Mouse (Mus musculus) G1E (cell line): ENCODE data around the gene Sgca.

ENCODE experiments used
- CTCF ChIP-seq: IDR thresholded peaks from 2 replicates; pipeline ENCODE4 v1.5.1; 2012; ENCODE audit warnings: low read depth, low read length, inconsistent platforms, mixed read lengths
- GATA1 ChIP-seq: IDR thresholded peaks from 2 replicates; pipeline ENCODE4 v1.6.1; 2012; ENCODE audit warnings: borderline replicate concordance, low read length, inconsistent platforms, mixed read lengths
- GATA2 ChIP-seq: IDR thresholded peaks from 2 replicates; pipeline ENCODE4 v1.6.1; 2012; ENCODE audit warnings: low read depth, low read length, inconsistent platforms, borderline replicate concordance
- TAL1 ChIP-seq: conservative IDR thresholded peaks from 2 replicates; pipeline ENCODE4 v1.6.1; 2012; ENCODE audit warnings: low read depth, low read length, inconsistent platforms, mixed read lengths

DNA sequence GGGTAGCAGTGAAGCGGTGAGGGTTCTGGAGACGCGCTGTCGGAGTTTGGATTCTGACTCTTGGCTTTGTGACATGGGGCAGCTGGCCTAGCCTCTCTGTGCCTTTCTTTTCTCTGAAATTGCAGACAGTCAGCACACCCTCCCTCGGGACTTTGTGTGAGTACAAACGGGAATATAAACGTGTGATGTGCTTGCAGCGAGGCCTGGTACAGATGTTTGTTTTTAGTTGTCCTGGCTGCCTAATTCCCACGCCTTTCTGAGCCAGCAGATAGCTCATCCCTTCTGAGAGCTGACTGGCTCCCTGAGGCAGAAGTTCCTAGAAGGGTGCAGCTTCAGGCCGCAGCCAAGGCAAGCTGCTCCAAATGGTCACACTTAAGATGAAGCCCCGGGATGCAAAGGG is 49.7 kb downstream of the Sgca start:
- TF ChIP-seq CTCF (no peak), TAL1 (no peak), GATA1 (no peak), GATA2 (no peak)
